Mouse (Mus musculus) thymus, postnatal 25 days (tissue): Measurements from ENCODE around the gene Olfr1366.
"Not testable (repeated sequence)": the region's sequence is repeated elsewhere in the genome, so short reads cannot be mapped to it uniquely, and the experiment has no call there.

Source experiments
- DNase-seq: peaks from one replicate; pipeline ENCODE4 v3.0.0; 2022

The Olfr1366 gene

GRCm38 (mm10) chr13:21542708-21543107, at the start of gene Olfr1366:
TSS of gene Olfr1366 (minus strand) at chr13:21542808.
- DNase-seq = no peak

DNA sequence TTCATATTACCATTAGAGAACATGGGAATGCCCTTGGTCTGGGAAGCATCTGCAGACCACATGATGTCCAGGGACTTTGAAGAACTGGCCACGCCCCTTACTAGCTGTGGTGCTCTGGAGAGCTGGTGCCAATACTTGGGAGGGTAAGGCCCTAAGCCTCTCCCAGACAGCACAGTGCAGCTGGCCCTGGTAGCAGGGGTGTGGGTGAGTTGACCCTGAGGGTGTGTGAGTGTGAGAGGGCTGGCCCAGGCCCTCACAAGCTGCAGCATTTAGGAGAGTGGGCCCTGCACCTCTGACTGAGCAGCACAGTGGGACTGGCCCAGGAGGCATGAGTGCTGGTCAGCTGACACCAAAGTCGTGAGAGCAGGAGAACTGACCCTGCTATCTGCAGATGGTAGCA, 49.0 kb upstream of the Olfr1366 start:
- no peak for DNase-seq

- DNase-seq = no peak
Measured at GRCm38 (mm10) chr13:21581659-21582058, 39.1 kb upstream of the Olfr1366 start, which contains the start of gene Olfr1364. TSS of gene Olfr1364 (minus strand) at chr13:21581759.

GRCm38 (mm10) chr13:21559793-21560192, 17.2 kb upstream of the Olfr1366 start, which contains the start of gene Olfr1535:
TSS of gene Olfr1535 (minus strand) at chr13:21559893.
- DNase-seq = no peak

DNA sequence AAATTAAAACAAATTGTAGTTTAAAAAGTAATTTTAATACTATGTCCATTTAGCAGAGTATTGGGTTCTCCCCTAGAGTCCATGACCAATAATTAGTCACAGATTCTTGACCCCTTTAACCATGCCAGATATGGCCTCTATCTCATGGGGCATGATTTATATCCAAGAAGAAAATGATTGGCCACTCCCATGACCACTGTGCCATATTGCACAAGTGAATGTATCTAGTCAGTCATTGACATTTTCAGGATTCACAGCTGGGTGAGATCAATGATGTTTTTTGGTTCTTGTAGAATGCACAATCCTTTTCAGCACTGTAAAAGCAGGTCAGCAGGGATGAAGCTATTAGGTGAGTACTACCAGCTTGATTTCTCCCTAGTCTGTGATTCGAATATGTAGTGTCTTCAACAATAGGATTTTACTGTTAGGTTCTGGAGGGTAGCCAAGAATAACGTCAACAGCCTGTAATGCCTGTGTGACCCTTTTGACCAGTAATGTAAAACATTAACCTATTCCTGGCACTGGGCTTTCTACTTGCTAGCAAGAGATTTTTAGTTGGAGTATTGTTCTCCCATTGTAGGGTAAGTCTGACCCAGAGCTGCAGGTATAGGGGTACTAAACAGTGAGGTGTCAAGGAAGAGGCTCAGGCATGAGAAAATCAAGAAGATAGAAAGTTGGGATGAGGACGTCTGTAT, 8.0 kb upstream of the Olfr1366 start:
- DNase-seq = no peak

- no peak for DNase-seq
Measured at GRCm38 (mm10) chr13:21549487-21549886, 6.9 kb upstream of the Olfr1366 start.

GRCm38 (mm10) chr13:21530781-21531201, 11.8 kb downstream of the Olfr1366 start, which contains the start of gene Zkscan8:
TSS of gene Zkscan8 (minus strand) at chr13:21531120.
- peak; percentile 91 for DNase-seq

DNA sequence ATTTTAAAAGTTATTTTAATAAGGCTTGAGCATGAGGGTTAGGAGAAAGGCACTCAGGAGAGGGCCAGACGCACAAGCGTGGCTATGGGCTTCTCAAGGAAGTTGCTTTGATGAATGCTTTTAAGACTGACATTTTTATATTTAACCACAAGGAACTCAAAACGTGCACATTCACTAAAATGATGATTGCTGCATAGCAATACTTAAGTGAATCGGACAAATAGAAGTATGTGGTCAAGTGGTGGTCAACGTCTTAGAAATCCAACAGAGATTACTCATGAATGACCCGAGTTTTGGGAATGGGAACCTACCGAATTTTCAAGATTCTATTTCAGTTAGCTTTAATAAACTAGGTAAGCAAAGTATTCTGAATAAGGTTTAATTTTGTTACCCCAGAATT, 12.5 kb downstream of the Olfr1366 start:
- DNase-seq = no peak

DNA sequence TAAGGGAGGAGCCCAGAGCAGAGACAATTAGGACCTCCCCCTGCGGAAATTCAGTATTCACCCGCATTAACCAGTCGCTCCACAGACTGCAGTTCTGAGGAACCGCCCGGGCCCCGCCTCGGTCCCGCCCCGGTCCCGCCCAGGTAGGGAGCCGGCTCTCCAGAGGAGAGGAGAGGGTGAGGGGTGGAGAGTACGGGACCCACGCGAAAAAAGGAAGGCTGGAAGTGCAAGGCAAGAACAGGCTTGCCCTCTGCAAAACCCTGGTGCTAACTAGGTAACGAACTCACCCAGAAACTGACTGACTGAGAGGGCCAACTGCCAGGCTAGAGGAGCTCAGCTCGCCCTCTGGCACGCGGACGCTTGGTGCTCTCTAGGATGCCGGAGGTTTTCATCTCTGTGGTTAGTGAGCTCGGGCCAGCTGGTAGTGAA, 36.4 kb downstream of the Olfr1366 start:
- peak; percentile 77 for DNase-seq

GRCm38 (mm10) chr13:21502296-21502695, 40.3 kb downstream of the Olfr1366 start:
- DNase-seq = no peak

- DNase-seq = not testable (repeated sequence)
Measured at GRCm38 (mm10) chr13:21501182-21501581, 41.4 kb downstream of the Olfr1366 start, which contains the start of gene Gm11273. TSS of gene Gm11273 (minus strand) at chr13:21501418.

- no peak for DNase-seq
Measured at GRCm38 (mm10) chr13:21495080-21495479, 47.5 kb downstream of the Olfr1366 start, which contains the start of gene AK157302. TSS of gene AK157302 (plus strand) at chr13:21495223.

- no peak for DNase-seq
Measured at GRCm38 (mm10) chr13:21492847-21493246, 49.8 kb downstream of the Olfr1366 start.

GRCm38 (mm10) chr13:21486881-21487280, 55.7 kb downstream of the Olfr1366 start:
- DNase-seq = no peak
